Comparison of ENCODE assay signal across 9 mouse cellular contexts in genomic region chr15:85131275-85132192, GRCm38 (mm10). TPM values are rescaled to one million over a fixed set of nuclear protein-coding genes. Genes with fewer than 3 reads are reported as not detected.
A peak's percentile ranks its signal among the peaks of the same experiment; 100 is the strongest.
DNase-seq lines count a peak whose midpoint lies in the region; ATAC-seq and TF ChIP-seq lines count a peak whose summit lies in the region.
"Had no signal": no experiment of that assay in that cellular context is flagged by ENCODE, and none has a peak within 500 bp of the region (broad histone marks: within the 10 kb centered on the region; RNA-seq: fewer than 3 reads in every experiment).

Gene Smc1b (minus strand): TSS chr15:85131964.
Gene Ribc2 (plus strand): TSS chr15:85132078.

- peaks cover 9% of the 10 kb centered on the region; the same call in 1 of the 2 replicates for H3K4me1 ChIP-seq in forebrain, postnatal 0 days (ENCODE audit: insufficient read depth)
- H3K4me1 ChIP-seq in hindbrain, embryonic 11.5 days (replicated peaks; ENCODE audit: control insufficient read depth, insufficient read depth, low read length), result no peaks in the 10 kb centered on the region
- H3K4me1 ChIP-seq in liver, postnatal 0 days (ENCODE audit: insufficient read depth), result peaks cover 5% of the 10 kb centered on the region; the same call in 1 of the 2 replicates

- H3K4me3 ChIP-seq in forebrain, postnatal 0 days (ENCODE audit: low read depth, low read length), result peak within 1 kb of the TSS; percentile 32
- H3K4me3 ChIP-seq in hindbrain, embryonic 11.5 days (ENCODE audit: low read depth, low read length), result peak within 1 kb of the TSS; percentile 26
- no peak within 1 kb of the TSS for H3K4me3 ChIP-seq in liver, postnatal 0 days (ENCODE audit: low read depth, low read length)

- H3K9me3 ChIP-seq in forebrain, postnatal 0 days (ENCODE audit: low read length), result no peaks in the 10 kb centered on the region
- H3K9me3 ChIP-seq in hindbrain, embryonic 11.5 days (ENCODE audit: control insufficient read depth, low read length), result no peaks in the 10 kb centered on the region
- no peaks in the 10 kb centered on the region for H3K9me3 ChIP-seq in liver, postnatal 0 days (ENCODE audit: low read length)

- H3K9ac ChIP-seq in forebrain, postnatal 0 days, result 0 out of 2 replicates have a peak within 1 kb of the TSS, but pooled peaks have one; percentile 14
- no peak within 1 kb of the TSS for H3K9ac ChIP-seq in hindbrain, embryonic 11.5 days (ENCODE audit: low read depth, low read length)
- H3K9ac ChIP-seq in liver, postnatal 0 days (replicated peaks), result no peak within 1 kb of the TSS

- TF ChIP-seq EP300 in liver, postnatal 0 days (IDR thresholded peaks at IDR 0.05; ENCODE audit: low read depth), result no peak; the same call in 1 of the 2 replicates

- H3K4me2 ChIP-seq in forebrain, postnatal 0 days (ENCODE audit: low read depth), result peak within 1 kb of the TSS; percentile 55
- peak within 1 kb of the TSS; percentile 34 for H3K4me2 ChIP-seq in hindbrain, embryonic 11.5 days (replicated peaks; ENCODE audit: low read depth, low read length)
- H3K4me2 ChIP-seq in liver, postnatal 0 days (ENCODE audit: low read depth, low read length), result peak within 1 kb of the TSS; percentile 40

- no peak within 1 kb of the TSS for H3K27ac ChIP-seq in forebrain, postnatal 0 days (ENCODE audit: low read depth, low read length)
- no peak within 1 kb of the TSS for H3K27ac ChIP-seq in hindbrain, embryonic 11.5 days (ENCODE audit: low read depth, low read length)
- H3K27ac ChIP-seq in liver, postnatal 0 days (ENCODE audit: low read depth), result no peak within 1 kb of the TSS

- DNase-seq in thymus, postnatal 25 days, result peak; percentile 8
- no peak for DNase-seq in thymus, adult 18-20 months
- DNase-seq in forebrain, postnatal 0 days, result peak; percentile 95
- peak; percentile 90 for DNase-seq in hindbrain, embryonic 11.5 days (ENCODE audit: low spot score)
- peak; percentile 59 to 77 for DNase-seq in layer of hippocampus, adult 8-10 months (ENCODE audit: low spot score in 2 of 2)
- peak; percentile 40 for DNase-seq in liver, postnatal 0 days
- DNase-seq in ovary, postnatal 36 days (ENCODE audit: low spot score), result peak; percentile 71
- DNase-seq in spleen, adult 18-20 months, result no peak

- no peaks in the 10 kb centered on the region for H3K36me3 ChIP-seq in forebrain, postnatal 0 days (ENCODE audit: insufficient read depth)
- H3K36me3 ChIP-seq in hindbrain, embryonic 11.5 days (ENCODE audit: control insufficient read depth, insufficient read depth, low read length), result no peaks in the 10 kb centered on the region
- H3K36me3 ChIP-seq in liver, postnatal 0 days (replicated peaks; ENCODE audit: insufficient read depth, low read length), result no peaks in the 10 kb centered on the region

- no peak for TF ChIP-seq CTCF in forebrain, postnatal 0 days (IDR thresholded peaks at IDR 0.05; ENCODE audit: low read depth)
- TF ChIP-seq CTCF in liver, postnatal 0 days (IDR thresholded peaks at IDR 0.05; ENCODE audit: low read depth), result no peak

- no peaks in the 10 kb centered on the region for H3K27me3 ChIP-seq in forebrain, postnatal 0 days (ENCODE audit: insufficient read depth, low read length)
- H3K27me3 ChIP-seq in hindbrain, embryonic 11.5 days (ENCODE audit: control insufficient read depth, insufficient read depth, low read length), result no peaks in the 10 kb centered on the region
- no peaks in the 10 kb centered on the region for H3K27me3 ChIP-seq in liver, postnatal 0 days (ENCODE audit: insufficient read depth, low read length)

- ATAC-seq in forebrain, postnatal 0 days, result peak; percentile 76
- no peak for ATAC-seq in hindbrain, embryonic 11.5 days (ENCODE audit: low FRiP score)
- ATAC-seq in liver, postnatal 0 days, result no peak

- WGBS in forebrain, postnatal 0 days, result 32% methylated on average over 55 of the region's 58 CpGs
- 33% methylated on average over 51 of the region's 58 CpGs for WGBS in hindbrain, embryonic 11.5 days
- 29% methylated on average over 56 of the region's 58 CpGs for WGBS in liver, postnatal 0 days (ENCODE audit: insufficient replicate concordance)

RNA-seq across cellular contexts. Expression of gene Smc1b, which starts in this region (rescaled TPM):
- total RNA-seq in forebrain, postnatal 0 days (2014; rRNA removed), result 0.08 and 0.43 TPM in 2 replicates
- polyA plus RNA-seq in forebrain, postnatal 0 days (2015; fragmentation: Nextera tagmentation; extraction: Ambion mirVana), result 0.19 TPM in 2 replicates
- polyA plus RNA-seq in hindbrain, embryonic 11.5 days (2014; fragmentation: Nextera tagmentation; extraction: Ambion mirVana), result 0.08 and 0.13 TPM in 2 replicates
- total RNA-seq in layer of hippocampus, adult 8-10 months (2022), result under 1 TPM in 2 of 4 experiments, not detected in 2; 0.10 to 0.43 TPM
- polyA plus RNA-seq in liver, postnatal 0 days (2015; fragmentation: Nextera tagmentation; extraction: Ambion mirVana), result 0.54 and 0.94 TPM in 2 replicates
- total RNA-seq: CH12.LX had no signal

RNA-seq across cellular contexts. Expression of gene Ribc2, which starts in this region (rescaled TPM):
- 0.48 and 0.69 TPM in 2 replicates for total RNA-seq in forebrain, postnatal 0 days (2014; rRNA removed)
- 0.28 and 0.70 TPM in 2 replicates for polyA plus RNA-seq in forebrain, postnatal 0 days (2015; fragmentation: Nextera tagmentation; extraction: Ambion mirVana)
- polyA plus RNA-seq in hindbrain, embryonic 11.5 days (2014; fragmentation: Nextera tagmentation; extraction: Ambion mirVana), result 0.82 and 0.96 TPM in 2 replicates
- total RNA-seq in layer of hippocampus, adult 8-10 months (2022), result under 1 TPM in 1 of 4 experiments, not detected in 3; 0.32 TPM
- polyA plus RNA-seq in liver, postnatal 0 days (2015; fragmentation: Nextera tagmentation; extraction: Ambion mirVana), result 0.06 TPM in 1 of 2 replicates, not detected in the other
- total RNA-seq: CH12.LX had no signal

Comparison
In these comparisons a context has a peak if more than half of its experiments do, and no peak if none do; other contexts are left out.
1. DNase-seq: peak in thymus, postnatal 25 days (single experiment) and ovary, postnatal 36 days (single experiment); none in thymus, adult 18-20 months (0 of 2) and spleen, adult 18-20 months (0 of 2).
2. Peak in DNase-seq, ATAC-seq, H3K4me3 ChIP-seq, H3K9ac ChIP-seq and H3K4me2 ChIP-seq in forebrain, postnatal 0 days; RNA of the genes that start here not detected or under 1 TPM.
3. Peak in DNase-seq, H3K4me3 ChIP-seq and H3K4me2 ChIP-seq in hindbrain, embryonic 11.5 days; RNA of the genes that start here not detected or under 1 TPM.
4. Peak in DNase-seq in layer of hippocampus, adult 8-10 months; RNA of the genes that start here not detected or under 1 TPM.
5. Peak in DNase-seq and H3K4me2 ChIP-seq in liver, postnatal 0 days; RNA of the genes that start here not detected or under 1 TPM.
6. Peak in every context shown above with its lines, with median percentiles within 50 percentile points of each other: H3K4me2 ChIP-seq.